Mouse (Mus musculus): ENCODE measurements around the gene Ccnjl. TPM values are rescaled to one million over a fixed set of nuclear protein-coding genes. Genes with fewer than 3 reads are reported as not detected.

Ccnjl gene
- total and polyA plus RNA-seq, 3 experiments: not detected

- Histone ChIP-seq H3K9ac (ENCODE audit: control insufficient read depth, low read depth, low read length, poor library complexity, severe bottlenecking) (no peak overlapping the region), H3K9me3 (replicated peaks; ENCODE audit: insufficient read depth, low read length) (no peaks in the 10 kb centered on the region), H3K27me3 (ENCODE audit: control insufficient read depth in 1 of 2, insufficient read depth in 2 of 2, low read length in 2 of 2) (no peaks in the 10 kb centered on the region), H3K36me3 (ENCODE audit: control insufficient read depth in 1 of 2, insufficient read depth in 2 of 2, low read length in 2 of 2) (no peaks in the 10 kb centered on the region), H3K79me2 (ENCODE audit: control insufficient read depth, insufficient read depth, low read length, poor library complexity) (no peaks in the 10 kb centered on the region), H3K27ac (ENCODE audit: control insufficient read depth, low read depth, low read length) (no peak overlapping the region), H3K4me3 (ENCODE audit: control insufficient read depth in 1 of 2, insufficient read depth in 1 of 2, low read depth in 2 of 2, low read length in 2 of 2) (no peak overlapping the region), H3K4me1 (ENCODE audit: control insufficient read depth in 1 of 2, insufficient read depth in 2 of 2, low read length in 2 of 2) (no peaks in the 10 kb centered on the region)
- TF ChIP-seq NELFE (IDR thresholded peaks at IDR 0.05; ENCODE audit: low read depth, low read length) (no peak), JUND (IDR thresholded peaks at IDR 0.05; ENCODE audit: low read depth, low read length) (no peak), ZKSCAN1 (IDR thresholded peaks at IDR 0.05; ENCODE audit: low read depth, low read length) (no peak), TCF12 (IDR thresholded peaks at IDR 0.05; ENCODE audit: low read depth, low read length) (no peak), TBP (IDR thresholded peaks at IDR 0.05; ENCODE audit: low read depth, low read length) (no peak), MAZ (IDR thresholded peaks at IDR 0.05; ENCODE audit: low read depth, low read length) (no peak), POLR2AphosphoS2 (IDR thresholded peaks at IDR 0.05; ENCODE audit: low read length) (no peak), BHLHE40 (IDR thresholded peaks at IDR 0.05; ENCODE audit: borderline replicate concordance, low read depth, low read length) (no peak), EP300 (IDR thresholded peaks at IDR 0.05; ENCODE audit: low read depth in 1 of 2, low read length in 2 of 2) (no peak), CHD1 (IDR thresholded peaks at IDR 0.05; ENCODE audit: low read depth, low read length) (no peak), USF2 (IDR thresholded peaks at IDR 0.05; ENCODE audit: borderline replicate concordance in 1 of 2, insufficient read depth in 1 of 2, low read depth in 1 of 2, low read length in 2 of 2) (no peak), SMC3 (IDR thresholded peaks at IDR 0.05; ENCODE audit: low read depth, low read length) (no peak), MYB (IDR thresholded peaks at IDR 0.05; ENCODE audit: low read depth, low read length) (no peak), SIN3A (IDR thresholded peaks at IDR 0.05; ENCODE audit: low read length) (no peak), MAFK (IDR thresholded peaks at IDR 0.05; ENCODE audit: borderline replicate concordance, low read depth, low read length) (no peak)
- DNase-seq (ENCODE audit: low read depth, low spot score): no peak
Measured at GRCm38 (mm10) chr11:43556538-43556937, 28.0 kb downstream of the Ccnjl start.

- H3K79me2 ChIP-seq (ENCODE audit: control insufficient read depth, insufficient read depth, low read length, poor library complexity): no peaks in the 10 kb centered on the region
- no peak overlapping the region for H3K9ac ChIP-seq (ENCODE audit: control insufficient read depth, low read depth, low read length, poor library complexity, severe bottlenecking)
- H3K27ac ChIP-seq (ENCODE audit: control insufficient read depth, low read depth, low read length): no peak overlapping the region
- DNase-seq (ENCODE audit: low read depth, low spot score): no peak
- TF ChIP-seq TCF12 (IDR thresholded peaks at IDR 0.05; ENCODE audit: low read depth, low read length) (no peak), MYC (IDR thresholded peaks at IDR 0.05; ENCODE audit: low read depth, low read length) (no peak), KAT2A (conservative IDR thresholded peaks at IDR 0.05; ENCODE audit: low read depth, low read length) (no peak)
- no peaks in the 10 kb centered on the region for H3K27me3 ChIP-seq (ENCODE audit: control insufficient read depth in 1 of 2, insufficient read depth in 2 of 2, low read length in 2 of 2)
- no peak overlapping the region for H3K4me3 ChIP-seq (ENCODE audit: control insufficient read depth in 1 of 2, insufficient read depth in 1 of 2, low read depth in 2 of 2, low read length in 2 of 2)
- H3K36me3 ChIP-seq (ENCODE audit: control insufficient read depth in 1 of 2, insufficient read depth in 2 of 2, low read length in 2 of 2): no peaks in the 10 kb centered on the region
- H3K9me3 ChIP-seq (replicated peaks; ENCODE audit: insufficient read depth, low read length): no peaks in the 10 kb centered on the region
- H3K4me1 ChIP-seq (ENCODE audit: control insufficient read depth in 1 of 2, insufficient read depth in 2 of 2, low read length in 2 of 2): no peaks in the 10 kb centered on the region
Measured at GRCm38 (mm10) chr11:43559515-43560292, 31.1 kb downstream of the Ccnjl start.
